Mouse (Mus musculus) hindbrain, embryonic 16.5 days (tissue): ENCODE data around the gene Tbce. TPM values are rescaled to one million over a fixed set of nuclear protein-coding genes. Genes with fewer than 3 reads are reported as not detected.

Experiments used
- ATAC-seq: fragments of 200-750 bp; cut with Nextera tagmentation; 2 replicates; pipeline ENCODE4 v1.8.0; 2017; ENCODE audit warnings: moderate TSS enrichment, moderate library complexity
- H3K27ac ChIP-seq: fragments of 300-500 bp; sonication (generic); 2 replicates; pipeline ENCODE4 v1.5.1; 2014; ENCODE audit warnings: low read depth, mild to moderate bottlenecking, control low read depth, low read length, moderate library complexity
- H3K27me3 ChIP-seq: fragments of 300-500 bp; sonication (generic); replicated peaks from 2 replicates; pipeline ENCODE4 v1.6.1; 2014; ENCODE audit warnings: low read length; ENCODE audit not compliant: control insufficient read depth, insufficient read depth
- H3K36me3 ChIP-seq: fragments of 300-500 bp; sonication (generic); 2 replicates; pipeline ENCODE4 v1.6.1; 2014; ENCODE audit warnings: mild to moderate bottlenecking, low read length, moderate library complexity, mixed read lengths; ENCODE audit not compliant: control insufficient read depth, insufficient read depth
- H3K4me1 ChIP-seq: fragments of 300-500 bp; sonication (generic); 2 replicates; pipeline ENCODE4 v1.6.1; 2014; ENCODE audit warnings: low read depth, low read length; ENCODE audit not compliant: control insufficient read depth, insufficient read depth
- H3K4me2 ChIP-seq: fragments of 300-500 bp; sonication (generic); 2 replicates; pipeline ENCODE4 v1.6.1; 2014; ENCODE audit warnings: mild to moderate bottlenecking, low read length, control low read depth, moderate library complexity
- H3K4me3 ChIP-seq: fragments of 300-500 bp; sonication (generic); 2 replicates; pipeline ENCODE4 v1.5.1; 2014; ENCODE audit warnings: mild to moderate bottlenecking, low read length, control low read depth, moderate library complexity
- H3K9ac ChIP-seq: fragments of 300-500 bp; sonication (generic); 2 replicates; pipeline ENCODE4 v1.6.1; 2014; ENCODE audit warnings: low read depth, mild to moderate bottlenecking, control low read depth, low read length, moderate library complexity
- H3K9me3 ChIP-seq: fragments of 300-500 bp; sonication (generic); 2 replicates; pipeline ENCODE4 v1.6.1; 2014; ENCODE audit warnings: mild to moderate bottlenecking, low read length, moderate library complexity; ENCODE audit not compliant: control insufficient read depth
- WGBS: fragments of 180-500 bp; shearing (Covaris S2); extraction: QIAGEN DNeasy Blood & Tissue Kit; methylation state at CpG from one replicate; pipeline ENCODE4 v1.1.7; 2014; 5-methylcytosine and 5-hydroxymethylcytosine counted together
- polyA plus RNA-seq: library from polyadenylated mRNA; unstranded; fragments of >200 nt; fragmentation: Nextera tagmentation; extraction: Ambion mirVana; gene quantifications from 2 replicates; pipeline ENCODE4 v1.2.1, GENCODE M21; 2015

Gene Tbce
- polyA plus RNA-seq, 1 experiment from 2014 or later, result 102 TPM

DNA sequence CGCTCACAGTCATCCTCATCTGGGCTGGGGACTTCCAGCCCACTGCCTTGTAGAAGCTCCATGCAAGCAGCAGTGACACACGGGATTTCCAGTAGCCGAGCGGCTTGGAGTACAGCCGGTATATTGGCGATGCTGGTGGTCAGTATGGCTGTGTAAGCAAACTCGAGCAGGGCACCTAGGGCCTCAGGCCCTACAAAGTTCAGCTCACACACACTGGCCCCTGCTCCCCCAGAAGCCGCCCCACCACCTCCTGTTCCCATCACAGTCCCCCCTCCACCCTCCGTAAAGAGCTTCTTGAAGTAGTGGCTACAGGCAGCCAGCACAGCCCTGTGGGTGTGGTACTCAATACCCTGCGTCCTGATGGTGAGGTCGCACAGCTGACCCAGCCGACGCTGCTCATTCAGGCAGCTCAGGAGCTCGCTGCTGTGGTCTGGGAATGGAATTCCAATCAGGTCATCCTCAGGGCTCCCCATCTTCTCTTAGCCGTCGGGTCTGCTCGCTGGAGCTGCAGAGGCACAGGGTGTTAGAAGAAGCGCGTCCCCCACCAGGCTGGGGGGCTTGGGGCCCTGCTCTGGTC lies 74.0 kb downstream of the Tbce start:
- Histone ChIP-seq H3K36me3 (0 out of 2 replicates have a peak, but pooled peaks cover 3% of the 10 kb centered on the region), H3K4me2 (no peak overlapping the region), H3K4me3 (no peak overlapping the region), H3K9me3 (no peaks in the 10 kb centered on the region), H3K27me3 (no peaks in the 10 kb centered on the region), H3K4me1 (no peaks in the 10 kb centered on the region), H3K9ac (no peak overlapping the region), H3K27ac (no peak overlapping the region)
- 68% methylated on average over 19 of the region's 19 CpGs for WGBS
- no peak; the same call in 1 of the 2 replicates for ATAC-seq

DNA sequence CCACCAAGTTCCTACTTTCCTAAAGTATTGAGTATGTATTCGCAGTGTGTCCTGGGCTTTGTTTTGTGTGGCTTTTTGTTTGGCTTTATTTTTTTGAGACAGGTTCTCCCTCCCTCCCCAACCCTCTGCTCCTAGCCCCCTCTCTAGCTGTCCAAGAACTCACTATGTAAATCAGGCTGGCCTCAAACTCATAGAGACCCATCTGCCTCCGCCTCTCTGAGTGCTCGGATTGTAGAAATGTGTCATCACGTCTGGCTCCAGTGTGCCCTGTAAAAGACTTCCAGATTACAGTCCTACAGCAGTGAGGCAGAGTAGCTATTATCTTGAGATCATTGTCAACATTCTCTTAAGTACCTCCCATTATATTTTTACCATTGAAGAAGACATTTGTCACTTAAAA lies 78.4 kb downstream of the Tbce start:
- H3K9ac ChIP-seq, result no peak overlapping the region
- no peaks in the 10 kb centered on the region; the same call in 1 of the 2 replicates for H3K4me1 ChIP-seq
- H3K9me3 ChIP-seq, result no peaks in the 10 kb centered on the region
- H3K36me3 ChIP-seq, result no peaks in the 10 kb centered on the region
- H3K27ac ChIP-seq, result no peak overlapping the region
- H3K27me3 ChIP-seq, result no peaks in the 10 kb centered on the region
- 88% methylated on average over 4 of the region's 4 CpGs for WGBS
- H3K4me3 ChIP-seq, result no peak overlapping the region
- ATAC-seq, result no peak
- no peak overlapping the region for H3K4me2 ChIP-seq

DNA sequence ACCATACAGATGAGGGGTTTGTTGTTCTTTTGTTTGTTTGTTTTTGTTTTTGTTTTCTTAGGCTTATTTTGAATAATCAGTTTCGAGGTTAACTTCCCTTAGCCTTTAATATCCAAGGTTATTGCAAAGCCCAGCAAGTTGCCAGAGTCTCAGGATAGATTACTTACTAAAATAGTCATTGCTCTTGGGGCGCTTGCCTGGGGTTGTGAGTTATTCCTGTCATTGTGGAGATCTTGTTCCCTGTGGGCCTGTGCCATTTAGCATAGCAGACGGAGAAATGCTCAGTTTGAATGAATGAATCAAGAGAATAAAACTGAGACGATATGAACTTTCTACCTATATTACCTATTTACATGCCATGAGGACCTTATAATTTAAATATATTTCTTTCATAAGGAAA lies 79.2 kb downstream of the Tbce start:
- H3K4me2 ChIP-seq, result no peak overlapping the region
- H3K27me3 ChIP-seq, result no peaks in the 10 kb centered on the region
- no peaks in the 10 kb centered on the region for H3K9me3 ChIP-seq
- H3K9ac ChIP-seq, result no peak overlapping the region
- peaks cover 4% of the 10 kb centered on the region for H3K4me1 ChIP-seq
- no peaks in the 10 kb centered on the region for H3K36me3 ChIP-seq
- H3K27ac ChIP-seq, result no peak overlapping the region
- ATAC-seq, result no peak
- 86% methylated on average over 4 of the region's 4 CpGs for WGBS
- H3K4me3 ChIP-seq, result no peak overlapping the region

DNA sequence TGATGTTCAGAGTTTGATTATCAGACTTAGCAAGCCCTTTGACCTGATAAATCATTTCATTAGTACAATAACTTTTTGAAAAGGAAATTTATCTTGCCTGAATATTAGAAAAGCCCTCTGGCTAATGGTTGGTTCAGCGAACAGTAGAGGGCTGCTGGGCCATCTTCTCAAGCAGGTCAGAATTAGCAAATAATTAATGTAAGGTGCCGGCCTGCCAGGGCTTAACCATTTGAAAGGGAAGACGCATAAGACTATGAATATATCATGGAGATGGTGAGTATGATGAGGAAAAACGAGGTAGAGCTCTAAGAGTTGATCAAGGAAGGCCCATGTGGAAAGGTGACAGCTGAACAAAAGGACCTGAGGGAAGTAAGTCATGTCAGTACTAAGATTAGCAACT lies 82.8 kb downstream of the Tbce start:
- H3K36me3 ChIP-seq, result no peaks in the 10 kb centered on the region
- no peaks in the 10 kb centered on the region for H3K27me3 ChIP-seq
- ATAC-seq, result no peak
- no peak overlapping the region for H3K9ac ChIP-seq
- no peaks in the 10 kb centered on the region for H3K9me3 ChIP-seq
- H3K27ac ChIP-seq, result no peak overlapping the region
- 86% methylated on average over 4 of the region's 4 CpGs for WGBS
- H3K4me2 ChIP-seq, result no peak overlapping the region
- H3K4me1 ChIP-seq, result peaks cover 9% of the 10 kb centered on the region
- H3K4me3 ChIP-seq, result no peak overlapping the region

DNA sequence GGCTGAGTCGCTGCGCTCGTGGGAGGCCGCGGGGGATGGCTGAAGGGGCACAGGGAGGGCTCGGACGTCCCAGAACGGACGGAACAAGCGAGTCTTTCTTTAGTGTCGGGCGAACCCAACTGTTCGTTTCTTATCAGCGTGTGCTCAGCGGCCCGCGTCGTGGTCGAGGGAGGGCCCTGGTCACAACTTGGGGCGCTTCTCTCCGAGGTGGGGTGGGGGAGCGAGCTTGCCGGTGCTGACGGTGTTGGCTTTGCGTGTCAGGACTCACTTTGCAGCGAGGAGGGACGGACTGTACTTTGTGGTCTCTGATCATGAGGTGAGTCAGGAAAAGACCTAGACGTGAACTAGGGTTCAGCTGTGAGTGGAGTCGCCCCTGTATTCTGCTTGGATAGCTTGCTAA lies 84.5 kb downstream of the Tbce start:
- Histone ChIP-seq H3K9ac (peak overlapping the region; percentile 90), H3K27me3 (no peaks in the 10 kb centered on the region), H3K9me3 (no peaks in the 10 kb centered on the region), H3K4me3 (peak overlapping the region; percentile 95), H3K4me1 (peaks cover 9% of the 10 kb centered on the region), H3K27ac (peak overlapping the region; percentile 79), H3K36me3 (no peaks in the 10 kb centered on the region), H3K4me2 (peak overlapping the region; percentile 84)
- under 1% methylated on average over 23 of the region's 29 CpGs for WGBS
- no peak for ATAC-seq

DNA sequence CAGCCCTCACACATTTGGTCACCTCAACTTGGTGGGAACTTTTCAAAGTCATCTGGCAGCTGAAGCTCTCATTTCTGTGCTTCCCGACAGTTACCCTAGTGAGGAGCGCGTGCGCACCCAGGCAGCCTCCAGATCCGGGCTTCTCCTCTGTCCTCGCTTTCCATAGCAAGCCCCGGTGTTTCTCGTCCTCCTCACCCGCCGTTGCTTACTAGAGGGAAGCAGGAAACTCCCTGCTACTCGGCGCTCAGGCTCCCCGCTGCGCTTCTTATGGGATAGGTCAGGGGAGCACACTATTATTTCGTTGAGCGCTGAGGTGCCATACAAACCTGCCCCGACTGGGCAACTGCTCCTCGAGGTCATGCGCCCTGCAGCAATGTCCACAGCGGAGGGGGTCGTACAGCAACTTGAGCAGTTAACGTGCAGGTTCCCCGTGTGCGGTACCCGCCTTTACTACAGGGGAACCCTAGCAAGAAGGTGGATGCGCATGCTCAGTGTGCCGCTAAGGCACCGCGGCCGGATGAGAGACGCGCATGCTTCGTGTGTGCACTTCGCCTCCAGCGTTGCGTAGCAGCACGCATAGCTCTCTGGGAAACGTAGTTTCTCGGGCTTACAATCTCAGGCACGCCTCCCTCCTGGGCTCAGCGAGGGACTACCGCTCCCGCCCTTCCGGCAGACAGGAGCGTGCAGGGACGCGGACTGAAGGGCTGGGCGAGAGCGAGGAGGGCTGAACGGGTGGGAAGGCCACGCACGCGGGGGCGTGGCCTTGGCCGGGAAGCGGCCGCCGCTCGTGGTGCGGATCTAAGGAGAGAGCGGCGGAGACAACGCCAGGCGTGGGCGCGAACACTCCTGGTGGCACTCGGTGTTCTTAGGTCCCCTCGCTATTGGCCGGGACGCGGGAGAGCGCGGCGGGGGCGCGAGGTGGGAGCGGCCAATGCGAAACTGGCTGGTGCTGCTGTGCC lies 85.3 kb downstream of the Tbce start, which contains the start of gene B3galnt2:
Gene B3galnt2 (plus strand): TSS at position 596 of the 959 bp plus-strand sequence.
- Histone ChIP-seq H3K9ac (peak within 1 kb of the TSS; percentile 90), H3K36me3 (no peaks in the 10 kb centered on the region), H3K4me3 (peak within 1 kb of the TSS; percentile 95), H3K27me3 (no peaks in the 10 kb centered on the region), H3K4me1 (peaks cover 9% of the 10 kb centered on the region), H3K27ac (peak within 1 kb of the TSS; percentile 79), H3K9me3 (no peaks in the 10 kb centered on the region), H3K4me2 (peak within 1 kb of the TSS; percentile 84)
- peak; percentile 99 for ATAC-seq
- under 1% methylated on average over 70 of the region's 78 CpGs for WGBS

Other genes starting within 250 kb of the Tbce start
- 13.3 and 15.7 TPM in 2 replicates for gene B3galnt2, start 85.2 kb downstream of the Tbce start, polyA plus RNA-seq
- 64.0 and 65.7 TPM in 2 replicates for gene Arid4b, start 23.6 kb upstream of the Tbce start, polyA plus RNA-seq
- gene Ggps1, start 23.9 kb upstream of the Tbce start, polyA plus RNA-seq, result 73.7 and 79.9 TPM in 2 replicates